Mouse (Mus musculus) intestine, postnatal 0 days (tissue): ENCODE measurements around the gene Prr36. TPM values are rescaled to one million over a fixed set of nuclear protein-coding genes. Genes with fewer than 3 reads are reported as not detected.

Experiments used
- ATAC-seq: fragments of 200-750 bp; cut with Nextera tagmentation; 2 replicates; pipeline ENCODE4 v1.8.0; 2017; ENCODE audit warnings: mild to moderate bottlenecking, moderate TSS enrichment, moderate library complexity
- H3K27ac ChIP-seq: fragments of 300-500 bp; sonication (generic); 2 replicates; pipeline ENCODE4 v1.5.1; 2014; ENCODE audit warnings: mild to moderate bottlenecking, low read depth, low read length, moderate library complexity
- H3K27me3 ChIP-seq: fragments of 300-500 bp; sonication (generic); replicated peaks from 2 replicates; pipeline ENCODE4 v1.6.1; 2014; ENCODE audit warnings: low read length, mixed read lengths; ENCODE audit not compliant: control insufficient read depth, insufficient read depth
- H3K36me3 ChIP-seq: fragments of 300-500 bp; sonication (generic); 2 replicates; pipeline ENCODE4 v1.6.1; 2014; ENCODE audit warnings: mild to moderate bottlenecking, moderate library complexity; ENCODE audit not compliant: control insufficient read depth, insufficient read depth
- H3K4me1 ChIP-seq: fragments of 300-500 bp; sonication (generic); replicated peaks from 2 replicates; pipeline ENCODE4 v1.6.1; 2014; ENCODE audit warnings: antibody characterized with exemption, low read length, mixed read lengths; ENCODE audit not compliant: control insufficient read depth, insufficient read depth
- H3K4me2 ChIP-seq: fragments of 300-500 bp; sonication (generic); replicated peaks from 2 replicates; pipeline ENCODE4 v1.6.1; 2014; ENCODE audit warnings: low read depth, mild to moderate bottlenecking, moderate library complexity
- H3K4me3 ChIP-seq: fragments of 300-500 bp; sonication (generic); 2 replicates; pipeline ENCODE4 v1.5.1; 2014; ENCODE audit warnings: low read depth, low read length
- H3K9ac ChIP-seq: fragments of 300-500 bp; sonication (generic); 2 replicates; pipeline ENCODE4 v1.6.1; 2014; ENCODE audit warnings: mild to moderate bottlenecking, low read depth, low read length
- H3K9me3 ChIP-seq: fragments of 300-500 bp; sonication (generic); 2 replicates; pipeline ENCODE4 v1.6.1; 2016; ENCODE audit warnings: mixed run types; ENCODE audit not compliant: control insufficient read depth
- CTCF ChIP-seq: sonication (generic); IDR thresholded peaks from 2 replicates; pipeline ENCODE4 v1.5.1; 2016; ENCODE audit warnings: low read depth, mild to moderate bottlenecking, control low read depth, antibody characterized with exemption, moderate library complexity
- WGBS: fragments of 180-500 bp; shearing (Covaris S2); extraction: QIAGEN DNeasy Blood & Tissue Kit; methylation state at CpG from one replicate; pipeline ENCODE4 v1.1.7; 2014; 5-methylcytosine and 5-hydroxymethylcytosine counted together
- polyA plus RNA-seq: library from polyadenylated mRNA; unstranded; fragments of >200 nt; fragmentation: Nextera tagmentation; extraction: Ambion mirVana; gene quantifications from 2 replicates; pipeline ENCODE4 v1.2.1, GENCODE M21; 2015

The Prr36 gene
- polyA plus RNA-seq, 1 experiment from 2014 or later = 0.99 TPM

DNA sequence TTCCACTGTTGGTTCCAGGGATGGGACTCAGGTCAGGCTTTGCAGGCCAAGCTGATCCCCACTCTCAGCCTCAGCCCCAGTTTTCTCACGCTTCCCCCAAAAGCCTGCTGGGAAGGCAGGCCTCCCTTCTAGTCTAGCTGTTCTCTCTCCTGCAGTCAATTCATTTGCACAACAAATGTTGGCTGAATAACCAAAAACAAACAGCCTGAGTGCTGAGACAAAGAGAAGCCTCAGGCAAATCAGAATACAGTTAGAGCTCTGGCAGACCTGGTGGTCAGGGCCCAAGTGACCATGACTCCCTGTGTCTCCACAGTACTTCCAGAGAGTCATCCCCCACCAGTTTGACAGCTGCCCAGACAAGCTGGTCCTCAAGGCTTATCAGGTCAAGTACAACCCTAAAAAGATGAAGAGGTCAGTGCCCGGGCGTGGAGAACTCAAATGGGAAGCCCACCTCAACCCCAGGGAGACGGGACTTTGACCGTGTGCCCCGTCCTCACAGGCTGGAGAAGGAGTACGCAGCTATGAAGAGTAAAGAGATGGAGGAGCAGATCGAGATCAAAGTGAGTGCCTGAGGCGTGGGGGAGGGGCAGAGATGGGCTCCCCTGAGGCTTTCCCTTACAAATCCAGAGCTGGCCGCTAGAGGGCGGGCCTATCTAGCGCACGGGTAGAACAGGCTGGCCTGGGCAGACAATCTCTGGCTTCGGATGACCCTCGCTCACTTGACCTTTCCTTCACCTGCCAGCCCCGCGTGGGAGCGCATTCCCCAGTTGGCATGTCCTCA lies 24.3 kb downstream of the Prr36 start:
- Histone ChIP-seq H3K27me3 (no peaks in the 10 kb centered on the region), H3K9ac (no peak overlapping the region), H3K4me1 (no peaks in the 10 kb centered on the region), H3K9me3 (no peaks in the 10 kb centered on the region), H3K36me3 (peaks cover 11% of the 10 kb centered on the region; the same call in 1 of the 2 replicates), H3K4me3 (no peak overlapping the region), H3K4me2 (no peak overlapping the region; the same call in 1 of the 2 replicates), H3K27ac (no peak overlapping the region)
- WGBS = 12% methylated on average over 18 of the region's 18 CpGs
- peak; percentile 75 for ATAC-seq
- TF ChIP-seq CTCF = peak; percentile 93

DNA sequence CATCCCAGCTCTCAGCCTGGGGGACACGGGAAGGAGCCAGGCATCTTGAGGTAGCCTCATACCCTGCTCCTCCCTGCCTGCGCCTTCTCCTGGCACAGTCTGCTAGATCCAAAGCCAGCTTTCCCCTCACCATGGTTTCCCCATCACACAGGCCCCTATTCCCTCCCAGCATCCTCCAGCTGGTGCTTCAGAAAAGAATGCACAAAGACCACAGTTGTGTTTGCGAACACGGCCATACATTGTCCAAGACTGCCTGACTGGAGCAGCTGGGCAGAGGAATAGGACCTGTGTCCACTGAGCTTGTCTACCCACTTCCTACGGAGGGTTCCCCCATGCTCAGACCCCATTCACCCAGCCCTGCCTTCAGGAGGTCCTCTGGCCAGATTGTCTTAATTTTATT lies 25.0 kb downstream of the Prr36 start:
- Histone ChIP-seq H3K4me1 (no peaks in the 10 kb centered on the region), H3K27me3 (no peaks in the 10 kb centered on the region), H3K4me3 (no peak overlapping the region), H3K9ac (no peak overlapping the region), H3K4me2 (no peak overlapping the region), H3K27ac (no peak overlapping the region), H3K9me3 (no peaks in the 10 kb centered on the region), H3K36me3 (peaks cover 14% of the 10 kb centered on the region; the same call in 1 of the 2 replicates)
- TF ChIP-seq CTCF = no peak
- ATAC-seq = no peak
- 76% methylated on average over 5 of the region's 5 CpGs for WGBS

DNA sequence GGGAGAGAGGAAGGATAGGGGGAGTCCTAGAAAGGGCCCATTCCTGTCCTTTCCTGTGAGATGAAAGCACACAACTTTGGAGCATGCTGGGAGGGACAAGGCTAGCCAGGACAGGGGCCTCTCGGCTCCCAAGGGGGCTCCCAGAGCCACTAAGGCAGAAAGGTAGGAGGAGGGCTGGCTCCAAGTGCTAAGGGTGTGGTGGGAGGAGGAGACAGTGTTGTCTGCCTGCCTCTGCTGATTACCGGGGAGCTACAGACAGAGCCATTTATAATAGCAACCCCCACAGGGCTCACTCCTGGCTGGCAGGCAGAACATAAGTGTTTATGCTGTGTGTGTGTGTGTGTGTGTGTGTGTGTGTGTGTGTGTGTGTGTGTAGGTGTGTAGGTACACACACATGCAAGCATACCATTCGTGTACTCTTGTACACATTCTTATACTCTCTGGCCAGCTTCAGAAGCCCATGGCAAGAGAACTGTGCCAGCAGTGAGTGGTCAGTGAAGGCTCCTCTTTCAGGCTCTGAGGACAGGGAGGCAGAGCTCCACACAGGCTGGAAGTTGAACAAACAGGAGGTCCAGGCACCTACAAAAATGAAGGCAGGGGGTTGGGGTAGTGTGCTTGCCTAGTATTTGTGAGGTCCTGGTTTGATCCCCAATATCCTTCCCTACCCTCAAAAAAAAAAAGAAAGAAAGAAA lies 28.1 kb downstream of the Prr36 start:
- Histone ChIP-seq H3K4me2 (no peak overlapping the region), H3K36me3 (peaks cover 28% of the 10 kb centered on the region; the same call in 1 of the 2 replicates), H3K4me3 (no peak overlapping the region), H3K4me1 (no peaks in the 10 kb centered on the region), H3K9me3 (no peaks in the 10 kb centered on the region), H3K9ac (no peak overlapping the region), H3K27ac (no peak overlapping the region), H3K27me3 (no peaks in the 10 kb centered on the region)
- no peak for ATAC-seq
- WGBS = 39% methylated on average over 3 of the region's 3 CpGs
- no peak for TF ChIP-seq CTCF

DNA sequence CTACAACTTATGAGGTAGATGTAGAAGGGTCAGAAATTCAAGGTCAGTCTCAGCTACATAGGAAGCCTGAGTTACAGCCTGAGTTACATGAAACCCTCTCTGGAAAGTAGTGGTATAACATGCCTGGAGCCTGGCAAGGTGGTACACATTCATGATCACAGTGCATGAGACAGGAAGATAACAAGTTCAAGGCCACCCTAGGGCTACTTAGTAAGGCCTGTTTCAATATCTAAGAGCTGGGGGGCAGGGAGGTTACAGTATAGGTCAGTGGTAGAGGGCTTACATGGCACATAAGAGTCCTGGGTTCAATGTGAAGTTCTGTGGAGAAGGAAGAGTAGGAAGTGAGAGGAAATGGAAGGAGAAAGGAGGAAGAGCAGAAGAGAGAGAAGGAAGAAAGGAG lies 28.7 kb downstream of the Prr36 start:
- Histone ChIP-seq H3K27me3 (no peaks in the 10 kb centered on the region), H3K4me3 (no peak overlapping the region), H3K4me1 (no peaks in the 10 kb centered on the region), H3K9me3 (no peaks in the 10 kb centered on the region), H3K27ac (no peak overlapping the region), H3K4me2 (no peak overlapping the region), H3K36me3 (peaks cover 28% of the 10 kb centered on the region; the same call in 1 of the 2 replicates), H3K9ac (no peak overlapping the region)
- ATAC-seq = no peak
- TF ChIP-seq CTCF = no peak

DNA sequence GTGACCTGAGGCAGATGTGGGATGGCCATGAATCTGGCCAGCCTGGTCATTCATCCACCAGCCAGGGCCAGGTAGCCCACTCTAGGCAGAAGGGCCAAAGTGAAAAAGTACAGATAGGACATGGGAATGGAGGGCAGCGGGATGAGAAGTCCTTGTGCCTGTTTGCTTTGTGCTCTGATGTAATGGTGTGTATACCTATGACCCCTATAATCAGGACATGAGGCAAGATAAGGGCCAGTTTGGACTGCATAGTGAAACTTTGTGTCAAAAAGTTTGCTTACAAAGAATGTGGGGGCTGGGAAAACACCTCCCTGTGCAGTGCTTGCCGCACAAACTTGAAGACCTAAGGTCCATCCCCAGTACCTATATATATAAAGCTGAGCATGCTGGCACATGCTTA lies 31.1 kb downstream of the Prr36 start:
- Histone ChIP-seq H3K27me3 (no peaks in the 10 kb centered on the region), H3K36me3 (peaks cover 26% of the 10 kb centered on the region; the same call in 1 of the 2 replicates), H3K4me1 (no peaks in the 10 kb centered on the region), H3K9me3 (no peaks in the 10 kb centered on the region), H3K9ac (no peak overlapping the region), H3K4me2 (no peak overlapping the region), H3K27ac (no peak overlapping the region), H3K4me3 (no peak overlapping the region)
- no peak for TF ChIP-seq CTCF
- WGBS = 77% methylated on average over 2 of the region's 2 CpGs
- ATAC-seq = no peak

DNA sequence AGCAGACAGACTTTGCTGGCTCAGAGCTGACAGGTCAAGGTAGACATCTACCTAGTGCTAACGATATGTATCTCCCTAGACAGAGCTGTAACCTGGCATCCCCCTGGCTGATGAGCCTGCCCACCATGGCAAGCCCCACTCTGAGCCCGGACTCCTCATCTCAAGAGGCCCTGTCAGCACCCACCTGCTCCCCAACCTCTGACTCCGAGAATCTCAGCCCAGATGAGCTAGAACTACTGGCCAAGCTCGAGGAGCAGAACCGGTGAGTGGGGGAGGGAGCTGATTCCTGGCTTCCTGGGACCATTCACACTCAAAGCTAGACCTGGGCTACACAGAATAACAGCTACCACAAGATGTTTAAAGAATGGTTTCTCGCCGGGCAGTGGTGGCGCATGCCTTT lies 33.9 kb downstream of the Prr36 start:
- Histone ChIP-seq H3K9me3 (no peaks in the 10 kb centered on the region), H3K4me3 (no peak overlapping the region), H3K27ac (no peak overlapping the region), H3K9ac (no peak overlapping the region), H3K36me3 (peaks cover 21% of the 10 kb centered on the region; the same call in 1 of the 2 replicates), H3K4me2 (no peak overlapping the region), H3K4me1 (no peaks in the 10 kb centered on the region), H3K27me3 (no peaks in the 10 kb centered on the region)
- TF ChIP-seq CTCF = no peak
- ATAC-seq = no peak
- WGBS = 90% methylated on average over 8 of the region's 8 CpGs
